Mouse (Mus musculus) CH12.LX (cell line): ENCODE results near the gene Cnot4.

Experiments
- CTCF ChIP-seq, 2 experiments: IDR thresholded peaks in 1 of 2; conservative IDR thresholded peaks in 1 of 2; 2 replicates each; pipeline ENCODE4 v1.5.1; 2011 to 2012; ENCODE audit warnings: low read depth in 2 of 2, low read length in 2 of 2, improper control_type of control experiment in 1 of 2, inconsistent platforms in 1 of 2, mild to moderate bottlenecking in 1 of 2, moderate library complexity in 1 of 2
- E2F4 ChIP-seq: IDR thresholded peaks from 2 replicates; pipeline ENCODE4 v1.6.1; 2011; ENCODE audit warnings: low read depth, low read length, improper control_type of control experiment; ENCODE audit not compliant: insufficient replicate concordance
- EP300 ChIP-seq: IDR thresholded peaks from 2 replicates; pipeline ENCODE4 v1.6.1; 2011; ENCODE audit warnings: low read length, improper control_type of control experiment
- ETS1 ChIP-seq: conservative IDR thresholded peaks from 2 replicates; pipeline ENCODE4 v1.6.1; 2012; ENCODE audit warnings: low read depth, mild to moderate bottlenecking, inconsistent platforms, low read length, improper control_type of control experiment, moderate library complexity
- JUND ChIP-seq: conservative IDR thresholded peaks from 2 replicates; pipeline ENCODE4 v1.6.1; 2011; ENCODE audit warnings: low read depth, low read length, improper control_type of control experiment
- MAZ ChIP-seq: IDR thresholded peaks from 2 replicates; pipeline ENCODE4 v1.6.1; 2012; ENCODE audit warnings: low read depth, mild to moderate bottlenecking, inconsistent platforms, low read length, improper control_type of control experiment, moderate library complexity
- POLR2A ChIP-seq: IDR thresholded peaks from 2 replicates; pipeline ENCODE4 v1.6.1; 2011; ENCODE audit warnings: low read depth, mild to moderate bottlenecking, improper control_type of control experiment, low read length
- POLR2AphosphoS2 ChIP-seq: IDR thresholded peaks from 2 replicates; pipeline ENCODE4 v1.6.1; 2011; ENCODE audit warnings: low read depth, low read length, improper control_type of control experiment
- RAD21 ChIP-seq: IDR thresholded peaks from 2 replicates; pipeline ENCODE4 v1.6.1; 2011; ENCODE audit warnings: low read depth, mild to moderate bottlenecking, low read length, improper control_type of control experiment, moderate library complexity
- TBP ChIP-seq: conservative IDR thresholded peaks from 2 replicates; pipeline ENCODE4 v1.6.1; 2011; ENCODE audit warnings: low read depth, low read length, improper control_type of control experiment
- TCF12 ChIP-seq: IDR thresholded peaks from 2 replicates; pipeline ENCODE4 v1.6.1; 2014; ENCODE audit warnings: low read depth, mild to moderate bottlenecking, inconsistent platforms, low read length, improper control_type of control experiment
- UBTF ChIP-seq: IDR thresholded peaks from 2 replicates; pipeline ENCODE4 v1.6.1; 2012; ENCODE audit warnings: low read depth, mild to moderate bottlenecking, inconsistent platforms, low read length, improper control_type of control experiment, moderate library complexity
- USF1 ChIP-seq: IDR thresholded peaks from 2 replicates; pipeline ENCODE4 v1.6.1; 2014; ENCODE audit warnings: low read depth, mild to moderate bottlenecking, inconsistent platforms, low read length, improper control_type of control experiment

GRCm38 (mm10) chr6:35177650-35178272 is 44.2 kb upstream of the Cnot4 start:
- TF ChIP-seq RAD21 (no peak), MAZ (no peak), CTCF (conservative IDR thresholded peaks at IDR 0.05 in 1 of 2, IDR thresholded peaks at IDR 0.05 in 1 of 2; ENCODE audit: low read depth in 2 of 2, low read length in 2 of 2) (no peak), JUND (no peak), TCF12 (no peak), POLR2A (peak; percentile 4; the same call in 1 of the 2 replicates), TBP (no peak), UBTF (0 out of 2 replicates have a peak, but pooled peaks have one; percentile 21), ETS1 (no peak), E2F4 (no peak), EP300 (no peak), USF1 (no peak), POLR2AphosphoS2 (no peak)
